Mouse (Mus musculus) central nervous system, embryonic 14 days (tissue): ENCODE results near the gene 1300017J02Rik. TPM values are rescaled to one million over a fixed set of nuclear protein-coding genes. Genes with fewer than 3 reads are reported as not detected.

Experiments used
- polyA plus RNA-seq: library from polyadenylated mRNA; depleted of rRNA; stranded (reverse); fragments of >200 nt; gene quantifications from 2 replicates; pipeline ENCODE4 v1.2.3, GENCODE M21; 2012; rRNA removed

The 1300017J02Rik gene
- polyA plus RNA-seq = 0.59 and 0.79 TPM in 2 replicates

GRCm38 (mm10) chr9:103304927-103305326 lies at the start of gene 1300017J02Rik, which contains the start of gene Topbp1:
1300017J02Rik (minus strand) TSS chr9:103305082.
Topbp1 (plus strand) TSS chr9:103305215.

GRCm38 (mm10) chr9:103230151-103230951 lies 74.5 kb downstream of the 1300017J02Rik start, which contains the start of the genes Gm20425 and Trf:
Gm20425 (minus strand) TSS chr9:103230307.
Trf (minus strand) TSS chr9:103230444.

GRCm38 (mm10) chr9:103201561-103202260 lies 103.2 kb downstream of the 1300017J02Rik start, which contains the start of gene Srprb:
Srprb (minus strand) TSS chr9:103202137.

Other genes with a start within 250 kb of the 1300017J02Rik start
- gene Rab6b, start 193.3 kb downstream of the 1300017J02Rik start, polyA plus RNA-seq = 66.3 and 82.1 TPM in 2 replicates
- gene Srprb, start 102.9 kb downstream of the 1300017J02Rik start, polyA plus RNA-seq = 52.3 and 55.7 TPM in 2 replicates
- gene Gm20425, start 74.8 kb downstream of the 1300017J02Rik start, polyA plus RNA-seq = not detected in 2 replicates
- 12.3 and 14.5 TPM in 2 replicates for gene Trf, start 74.6 kb downstream of the 1300017J02Rik start, polyA plus RNA-seq
- 46.2 and 54.2 TPM in 2 replicates for gene Topbp1, start 133 bp upstream of the 1300017J02Rik start, polyA plus RNA-seq
- 70.8 and 71.7 TPM in 2 replicates for gene Cdv3, start 60.8 kb upstream of the 1300017J02Rik start, polyA plus RNA-seq
- 2.0 and 2.4 TPM in 2 replicates for gene Bfsp2, start 175.3 kb upstream of the 1300017J02Rik start, polyA plus RNA-seq